Mouse (Mus musculus): ENCODE results near the gene Casp3.
"Not testable (repeated sequence)": the region's sequence is repeated elsewhere in the genome, so short reads cannot be mapped to it uniquely, and the experiment has no call there.

The Casp3 gene

GRCm38 (mm10) chr8:46616879-46617689, at the start of gene Casp3, which contains the start of gene Primpol:
Gene Casp3, plus strand, starts transcription at chr8:46617291.
Gene Primpol, minus strand, starts transcription at chr8:46617212.
- DNase-seq, result peak; percentile 95

DNA sequence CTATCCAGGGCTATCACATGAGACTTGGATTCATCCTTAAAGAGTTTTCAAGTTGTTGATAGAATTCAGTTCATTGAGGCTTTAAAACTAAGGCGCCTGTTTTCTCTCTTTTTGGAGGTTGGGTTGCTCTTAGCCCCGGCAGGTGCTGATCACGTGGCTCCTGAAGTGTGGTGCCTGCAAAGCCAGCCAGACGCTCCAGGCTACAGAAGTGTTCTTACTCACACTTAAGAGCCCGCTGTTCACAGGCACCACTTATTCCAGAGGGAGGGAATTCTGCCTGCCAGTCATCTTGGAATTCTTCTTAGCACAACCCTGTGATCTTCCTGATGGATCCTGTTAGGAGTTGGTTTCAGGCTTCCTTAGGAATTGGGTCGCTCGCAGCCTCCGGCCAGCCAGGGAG, 49.1 kb upstream of the Casp3 start:
- DNase-seq, result no peak

GRCm38 (mm10) chr8:46568942-46569341, 48.1 kb upstream of the Casp3 start:
- DNase-seq, result no peak

DNA sequence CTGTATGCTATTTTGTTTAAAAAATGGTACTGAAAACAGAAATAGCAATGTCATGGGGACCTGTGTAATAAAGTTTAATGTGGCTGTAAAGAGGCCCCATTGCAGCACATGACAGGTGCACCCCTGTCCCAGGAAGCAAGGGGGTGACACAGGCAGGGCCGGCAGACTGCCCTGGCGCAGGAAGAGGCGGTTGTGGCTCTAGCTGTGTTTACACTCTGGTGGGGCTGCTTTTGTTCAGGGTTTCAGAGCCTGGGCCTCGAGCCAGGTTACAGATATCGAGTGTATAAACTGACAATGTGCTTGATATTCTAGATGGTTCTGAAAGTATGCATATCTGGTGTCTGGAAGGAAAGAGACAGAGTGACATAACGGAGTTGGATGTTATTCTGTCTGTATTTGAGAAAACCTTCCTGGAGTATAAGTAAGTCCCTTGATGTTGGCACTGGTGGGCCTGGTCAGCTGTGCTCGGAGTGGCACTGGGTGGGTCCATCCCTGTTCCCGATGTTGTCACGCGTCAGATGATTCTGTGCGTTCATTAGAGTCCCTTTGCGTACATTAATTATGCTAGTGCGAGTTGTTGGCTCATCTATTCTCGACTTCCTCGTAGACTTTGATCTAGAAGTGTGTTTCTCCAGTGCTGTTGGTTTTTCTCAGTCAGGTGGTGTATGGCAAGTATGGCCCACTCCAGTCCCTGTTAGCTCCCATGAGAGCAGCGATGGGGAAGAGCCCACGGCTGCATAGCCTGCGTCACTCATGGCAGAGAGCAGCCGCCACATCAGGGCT, 47.2 kb upstream of the Casp3 start:
- no peak for DNase-seq

DNA sequence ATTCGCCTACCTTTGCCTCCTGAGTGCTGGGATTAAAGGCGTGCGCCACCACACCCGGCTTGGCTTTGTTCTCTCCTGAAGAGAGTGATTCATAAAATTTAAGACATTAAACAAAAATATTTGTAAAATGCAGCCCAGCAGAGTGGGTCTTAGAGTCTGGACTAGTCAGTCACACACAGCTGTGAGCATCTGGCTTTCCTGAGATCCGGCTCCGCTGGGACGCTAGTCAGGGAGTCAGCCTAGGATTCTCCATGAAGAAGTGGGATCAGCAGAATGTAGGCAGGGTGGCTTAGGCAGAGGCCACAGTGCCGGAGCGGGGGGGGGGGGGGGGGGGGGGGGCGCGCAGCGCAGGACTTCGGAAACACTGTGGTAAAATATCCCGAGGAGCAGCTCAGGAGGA, 46.4 kb upstream of the Casp3 start:
- DNase-seq, result no peak

DNA sequence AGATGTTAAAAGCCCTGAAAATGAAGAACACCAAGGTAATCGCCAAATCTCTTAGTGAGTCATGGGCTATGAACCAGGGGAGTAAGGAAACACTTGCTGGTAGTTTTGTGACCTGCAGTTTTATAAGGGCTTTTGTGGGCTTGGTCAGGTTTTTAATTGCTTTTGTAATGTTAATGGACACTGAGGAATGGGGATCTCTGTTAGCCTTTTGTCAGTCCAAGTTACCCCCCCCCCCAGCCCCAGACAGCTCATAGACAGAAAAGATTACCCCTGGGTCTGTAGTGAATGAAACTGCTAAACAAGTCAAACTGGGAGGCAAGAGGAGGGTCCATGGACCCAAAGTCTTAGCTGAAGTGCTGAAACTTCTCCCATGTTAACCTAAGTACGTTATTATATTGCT, 43.6 kb upstream of the Casp3 start:
- no peak for DNase-seq

GRCm38 (mm10) chr8:46573964-46574363, 43.1 kb upstream of the Casp3 start:
- no peak for DNase-seq

- DNase-seq, result no peak
Observed at GRCm38 (mm10) chr8:46578794-46579193, 38.3 kb upstream of the Casp3 start.

DNA sequence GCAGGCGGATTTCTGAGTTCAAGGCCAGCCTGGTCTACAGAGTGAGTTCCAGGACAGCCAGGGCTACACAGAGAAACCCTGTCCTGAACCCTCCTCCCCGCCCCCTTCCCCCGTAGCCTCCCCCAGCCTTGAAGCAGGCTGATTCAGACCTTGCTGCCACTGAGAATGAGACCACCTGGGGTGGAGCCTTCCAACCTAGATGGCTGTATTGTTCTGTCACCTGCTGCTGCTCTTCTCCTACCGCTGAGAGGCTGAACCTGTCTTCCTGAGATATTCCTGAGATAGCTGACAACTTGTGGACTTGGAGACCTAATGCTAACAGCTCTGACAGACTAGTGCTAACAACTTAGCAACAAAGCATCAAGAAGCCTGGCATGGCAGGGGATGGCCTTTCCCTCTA, 32.8 kb upstream of the Casp3 start:
- not testable (repeated sequence) for DNase-seq

- DNase-seq, result no peak
Observed at GRCm38 (mm10) chr8:46585576-46585975, 31.5 kb upstream of the Casp3 start.

DNA sequence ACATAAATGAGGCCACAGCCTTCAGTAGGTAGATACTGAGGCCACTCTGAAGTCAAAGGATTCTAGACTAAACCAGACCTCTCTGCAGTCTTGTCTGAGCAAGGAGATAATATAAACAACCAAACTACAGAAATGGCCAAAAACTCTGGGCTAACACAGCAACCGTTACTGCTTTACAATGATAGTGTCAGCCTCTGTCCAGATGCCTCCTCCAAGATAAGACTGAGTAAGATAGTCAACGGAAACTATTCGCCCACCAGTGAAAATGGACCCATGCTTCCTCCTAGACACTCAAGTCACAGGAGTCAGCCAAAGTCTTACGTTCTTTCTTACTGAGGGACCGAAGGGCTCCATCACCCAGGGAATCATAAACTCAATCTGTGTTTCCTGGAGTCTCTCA, 29.2 kb upstream of the Casp3 start:
- DNase-seq, result no peak

DNA sequence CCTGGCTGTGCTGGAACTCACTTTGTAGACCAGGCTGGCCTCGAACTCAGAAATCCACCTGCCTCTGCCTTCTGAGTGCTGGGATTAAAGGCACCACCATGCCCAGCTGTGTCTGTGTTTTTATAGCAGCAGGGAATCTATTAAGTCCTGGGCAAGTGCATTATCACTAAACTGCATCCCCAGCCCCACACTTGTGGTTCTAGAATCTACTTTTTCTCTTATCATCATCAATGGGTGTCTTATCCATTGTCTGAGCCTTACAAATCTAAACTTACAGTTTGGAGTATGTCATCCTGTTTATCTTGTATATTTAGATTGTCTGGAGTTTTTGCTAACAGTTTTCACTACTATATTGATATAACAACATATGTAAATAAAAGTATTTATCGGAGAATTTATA, 28.4 kb upstream of the Casp3 start:
- no peak for DNase-seq

DNA sequence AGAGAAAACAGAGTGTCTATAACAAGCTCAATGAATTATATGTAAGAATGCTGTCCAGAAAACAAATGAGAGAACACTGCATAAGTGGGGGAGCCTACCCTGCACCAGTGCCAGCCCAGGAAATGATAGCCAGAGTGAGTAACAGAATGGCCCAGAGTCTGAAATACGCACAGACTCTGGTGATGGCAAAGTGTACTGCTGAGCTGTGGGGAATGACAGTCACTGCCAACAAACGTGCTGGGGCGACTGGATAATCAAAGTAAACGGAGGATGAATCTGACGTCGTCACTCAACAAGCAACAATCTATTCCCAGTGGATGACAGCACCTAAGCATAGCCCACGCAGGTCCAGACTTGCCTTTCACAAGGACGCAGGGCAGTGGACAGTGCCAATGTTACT, 24.0 kb upstream of the Casp3 start:
- DNase-seq, result no peak

DNA sequence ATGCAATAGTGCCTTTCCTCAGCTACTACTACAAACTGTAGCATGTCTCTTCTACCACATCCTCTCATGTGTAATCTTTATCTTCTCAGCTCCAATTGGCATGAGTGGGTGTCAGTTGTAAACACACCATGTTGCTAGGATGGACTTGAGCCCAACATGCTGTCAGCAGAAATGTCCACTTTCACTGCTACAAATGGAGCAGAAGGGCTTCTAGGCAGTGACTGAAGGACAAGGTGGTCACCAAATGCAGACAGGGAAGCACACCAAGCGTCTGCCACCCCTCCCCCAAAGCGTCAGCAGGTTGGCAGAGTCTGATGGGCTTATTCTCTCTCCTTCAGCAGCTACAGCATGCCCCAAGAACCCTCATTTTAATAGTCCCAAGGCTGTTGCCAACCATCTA, 23.3 kb upstream of the Casp3 start:
- DNase-seq, result no peak

- no peak for DNase-seq
Observed at GRCm38 (mm10) chr8:46595593-46595992, 21.5 kb upstream of the Casp3 start.

- DNase-seq, result no peak
Observed at GRCm38 (mm10) chr8:46596530-46596929, 20.6 kb upstream of the Casp3 start.

DNA sequence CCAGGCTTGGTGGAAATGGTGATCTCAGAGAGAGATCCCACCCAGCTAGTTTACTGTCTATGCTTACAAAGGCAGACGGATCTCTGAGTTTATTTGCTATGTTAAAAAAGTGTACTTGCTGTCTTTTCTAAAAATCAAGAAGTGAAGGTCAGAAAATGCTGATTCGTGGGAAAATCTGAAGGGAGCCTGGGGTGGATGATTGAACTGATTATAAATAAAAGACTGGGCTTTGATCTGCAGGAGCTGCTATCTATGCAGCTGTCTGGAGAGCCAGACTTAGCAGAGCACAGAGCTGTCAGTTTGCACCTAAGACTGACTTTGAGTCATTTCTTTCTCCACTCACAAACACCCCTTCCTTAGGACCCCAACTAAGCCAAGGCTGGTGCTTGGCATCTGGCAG, 19.7 kb upstream of the Casp3 start:
- DNase-seq, result no peak

GRCm38 (mm10) chr8:46598114-46598513, 19.0 kb upstream of the Casp3 start:
- no peak for DNase-seq

GRCm38 (mm10) chr8:46598753-46599152, 18.3 kb upstream of the Casp3 start:
- no peak for DNase-seq

GRCm38 (mm10) chr8:46599314-46599904, 17.7 kb upstream of the Casp3 start:
- DNase-seq, result no peak

DNA sequence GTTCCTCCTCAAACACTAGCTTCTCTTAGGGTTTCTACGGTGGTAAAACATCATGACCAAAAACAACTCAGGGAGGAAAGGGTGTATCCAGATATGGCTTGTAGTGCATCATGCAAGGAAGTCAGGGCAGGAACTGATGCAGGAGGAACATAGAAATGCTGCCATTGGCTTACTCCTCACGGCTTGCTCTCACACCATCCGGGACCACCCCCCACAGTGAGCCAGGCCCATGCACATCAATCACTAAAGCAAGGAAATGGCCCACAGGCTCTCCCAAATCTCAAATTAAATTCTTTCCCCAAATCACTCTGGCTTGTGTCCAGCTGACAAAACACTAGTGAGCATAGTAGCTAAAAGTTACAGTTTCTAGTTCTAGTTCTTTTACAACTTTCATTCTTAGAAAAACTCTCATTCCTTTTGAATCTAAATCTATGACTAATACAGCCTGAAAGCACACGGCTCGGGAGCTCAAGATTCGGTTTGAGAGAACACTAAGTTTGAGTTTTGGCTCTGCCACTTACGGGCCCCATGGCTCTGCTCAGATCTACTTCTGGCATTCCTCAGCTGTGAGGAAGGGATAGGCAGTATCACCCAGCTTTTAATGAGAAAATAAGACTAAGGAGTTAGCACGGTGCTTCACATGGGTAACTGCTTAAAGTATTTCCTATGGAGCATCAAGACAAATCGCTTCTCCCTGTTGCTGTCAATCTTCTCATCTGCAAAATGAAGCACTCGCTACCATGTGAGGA, 16.0 kb upstream of the Casp3 start:
- no peak for DNase-seq

DNA sequence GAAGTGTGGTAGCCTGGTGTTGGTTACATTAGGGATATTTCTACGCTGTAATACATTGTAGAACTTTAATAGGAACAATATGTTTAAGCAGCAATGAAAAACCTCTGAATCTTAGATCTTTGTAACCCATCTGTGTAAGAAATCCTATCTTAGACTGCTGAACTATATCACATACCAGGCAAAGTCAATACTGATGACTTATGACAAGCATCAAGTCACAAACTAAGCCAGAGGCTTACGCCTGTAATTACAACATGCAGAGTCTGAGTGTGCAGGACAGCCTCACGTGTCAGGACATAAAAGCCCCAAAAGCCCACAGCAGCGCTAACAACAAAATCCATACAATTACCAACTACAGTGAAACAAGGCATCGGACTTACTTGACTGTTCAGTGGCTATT, 13.5 kb upstream of the Casp3 start:
- no peak for DNase-seq

GRCm38 (mm10) chr8:46606930-46607329, 10.2 kb upstream of the Casp3 start:
- no peak for DNase-seq

Data from right cerebral cortex, postnatal 4 days (tissue).